In the genomic region with DNA sequence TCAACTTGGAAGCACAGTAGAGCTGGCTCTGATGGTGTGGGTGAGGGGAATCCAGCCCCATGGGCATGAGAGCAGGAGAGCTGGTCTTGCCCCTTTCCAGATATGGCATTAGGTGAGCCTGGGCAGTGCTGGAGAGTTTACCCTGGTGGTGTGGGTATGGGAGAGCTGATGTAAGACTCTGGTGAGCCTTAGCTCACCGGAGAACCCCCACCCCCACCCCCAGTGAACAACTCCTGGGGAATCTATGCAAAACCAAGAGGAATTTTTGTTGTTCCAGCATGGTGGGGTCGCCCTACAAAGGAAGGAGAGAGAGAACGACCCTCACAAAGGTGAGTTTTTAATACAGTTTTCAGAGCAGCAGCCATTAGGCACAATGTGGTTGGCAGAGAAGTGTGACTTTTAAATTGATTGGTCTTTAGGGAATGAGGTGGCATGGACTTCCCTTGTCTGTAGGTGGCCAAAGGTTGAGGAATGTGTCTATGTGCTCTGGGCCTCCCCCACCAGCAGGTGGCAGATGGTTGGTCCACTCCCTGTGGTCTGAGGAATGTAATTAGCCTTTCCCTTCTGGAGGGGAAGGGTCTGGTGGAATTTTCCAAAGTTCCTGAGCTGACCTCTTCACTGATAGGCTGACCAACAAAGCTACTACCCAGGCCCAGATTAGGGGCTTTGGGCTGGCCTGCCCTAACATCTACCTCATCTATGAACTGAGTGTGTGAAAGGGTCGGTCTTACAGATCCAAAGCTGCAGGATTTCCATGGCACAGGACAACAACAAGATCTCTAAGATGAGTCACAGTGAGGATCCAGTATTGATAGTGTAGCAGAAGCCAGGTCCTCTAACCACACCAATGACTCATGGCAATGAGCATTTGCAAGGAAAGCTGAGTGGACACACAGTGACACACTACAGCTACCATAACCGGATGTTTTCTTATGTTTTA, we compare ENCODE assay signal across 10 mouse cellular contexts.
DNase-seq lines count a peak whose midpoint lies in the region; ATAC-seq and TF ChIP-seq lines count a peak whose summit lies in the region.
"Had no signal": no experiment of that assay in that cellular context is flagged by ENCODE, and none has a peak within 500 bp of the region (broad histone marks: within the 10 kb centered on the region; RNA-seq: fewer than 3 reads in every experiment).

No protein-coding gene starts in this region.

- intact Hi-C loops in heart, postnatal 36 days (cut with DNase I): no loop called here

- peaks cover 4% of the 10 kb centered on the region for H3K4me1 ChIP-seq in cerebellum, adult 2 months (ENCODE audit: control insufficient read depth, insufficient read depth, low read length)
- no peaks in the 10 kb centered on the region for H3K4me1 ChIP-seq in neural tube, embryonic 11.5 days (ENCODE audit: control insufficient read depth, insufficient read depth, low read length)
- no peaks in the 10 kb centered on the region for H3K4me1 ChIP-seq in liver, embryonic 11.5 days (replicated peaks; ENCODE audit: control insufficient read depth, insufficient read depth, low read length)
- no peaks in the 10 kb centered on the region for H3K4me1 ChIP-seq in thymus, adult 2 months (replicated peaks; ENCODE audit: control insufficient read depth, insufficient read depth, low read length)
- H3K4me1 ChIP-seq: neural tube, embryonic 12.5 days had no signal

- DNase-seq in cerebellum, adult 2 months: peak in 1 of 2 experiments; percentile 33
- no peak for DNase-seq in cerebellum, adult 18-20 months
- DNase-seq in neural tube, embryonic 11.5 days (ENCODE audit: low spot score): peak; percentile 18
- no peak for DNase-seq in neural tube, embryonic 10.5 days (ENCODE audit: extremely low spot score, low spot score)
- no peak for DNase-seq in liver, embryonic 11.5 days (ENCODE audit: low spot score)
- DNase-seq in thymus, adult 2 months: no peak
- no peak for DNase-seq in heart, postnatal 36 days
- DNase-seq in heart, adult 9 months (ENCODE audit: low spot score in 2 of 2): no peak
- DNase-seq: cerebellum, postnatal 14 days had no signal

- no peak overlapping the region for H3K27ac ChIP-seq in cerebellum, adult 2 months (ENCODE audit: insufficient read depth, low read length)
- no peak overlapping the region for H3K27ac ChIP-seq in neural tube, embryonic 11.5 days (ENCODE audit: low read depth, low read length)
- no peak overlapping the region for H3K27ac ChIP-seq in liver, embryonic 11.5 days (ENCODE audit: low read depth, low read length)
- no peak overlapping the region for H3K27ac ChIP-seq in thymus, adult 2 months (ENCODE audit: control insufficient read depth, insufficient read depth, low read length)
- H3K27ac ChIP-seq: neural tube, embryonic 12.5 days had no signal

- TF ChIP-seq CTCF in cerebellum, adult 2 months (IDR thresholded peaks at IDR 0.05; ENCODE audit: borderline replicate concordance, insufficient read depth, low read depth, low read length): peak; percentile 24; the same call in 1 of the 2 replicates
- TF ChIP-seq CTCF in thymus, adult 2 months (IDR thresholded peaks at IDR 0.05; ENCODE audit: borderline replicate concordance, control insufficient read depth, extremely low read depth, insufficient read depth, low read length, poor library complexity): no peak

- WGBS in cerebellum, adult 2 months: 85% methylated on average over 5 of the region's 5 CpGs
- WGBS in neural tube, embryonic 11.5 days: 79% methylated on average over 5 of the region's 5 CpGs
- WGBS in liver, embryonic 11.5 days: 86% methylated on average over 5 of the region's 5 CpGs
- WGBS in thymus, adult 2 months: 99% methylated on average over 5 of the region's 5 CpGs

- no peak overlapping the region for H3K9ac ChIP-seq in neural tube, embryonic 11.5 days (ENCODE audit: low read length)
- no peak overlapping the region for H3K9ac ChIP-seq in liver, embryonic 11.5 days (ENCODE audit: low read depth, low read length)
- H3K9ac ChIP-seq: neural tube, embryonic 12.5 days had no signal

- H3K36me3 ChIP-seq in neural tube, embryonic 11.5 days (ENCODE audit: control insufficient read depth, insufficient read depth, low read length): no peaks in the 10 kb centered on the region
- no peaks in the 10 kb centered on the region for H3K36me3 ChIP-seq in liver, embryonic 11.5 days (ENCODE audit: control insufficient read depth, insufficient read depth, low read length)
- no peaks in the 10 kb centered on the region for H3K36me3 ChIP-seq in thymus, adult 2 months (ENCODE audit: control insufficient read depth, insufficient read depth, low read length)
- H3K36me3 ChIP-seq: neural tube, embryonic 12.5 days had no signal

- H3K4me2 ChIP-seq in neural tube, embryonic 11.5 days (ENCODE audit: low read depth): no peak overlapping the region
- no peak overlapping the region for H3K4me2 ChIP-seq in liver, embryonic 11.5 days
- H3K4me2 ChIP-seq: neural tube, embryonic 12.5 days had no signal

- no peak for TF ChIP-seq POLR2A in cerebellum, adult 2 months (IDR thresholded peaks at IDR 0.05; ENCODE audit: borderline replicate concordance, insufficient read depth, low read length)
- no peak for TF ChIP-seq POLR2A in thymus, adult 2 months (IDR thresholded peaks at IDR 0.05; ENCODE audit: control insufficient read depth, extremely low read depth, insufficient read depth, low read length, poor library complexity)

- H3K27me3 ChIP-seq in cerebellum, adult 2 months (ENCODE audit: control insufficient read depth, insufficient read depth, low read length): no peaks in the 10 kb centered on the region
- no peaks in the 10 kb centered on the region for H3K27me3 ChIP-seq in neural tube, embryonic 11.5 days (ENCODE audit: control insufficient read depth, insufficient read depth, low read length)
- no peaks in the 10 kb centered on the region for H3K27me3 ChIP-seq in liver, embryonic 11.5 days (replicated peaks; ENCODE audit: control insufficient read depth, insufficient read depth, low read length)
- H3K27me3 ChIP-seq in thymus, adult 2 months (ENCODE audit: control insufficient read depth, insufficient read depth, low read length): no peaks in the 10 kb centered on the region
- H3K27me3 ChIP-seq: neural tube, embryonic 12.5 days had no signal

- ATAC-seq in neural tube, embryonic 11.5 days (ENCODE audit: insufficient read depth, low FRiP score, low TSS enrichment): no peak
- ATAC-seq in liver, embryonic 11.5 days (replicated peaks; ENCODE audit: low FRiP score): peak; percentile 58

- no peak overlapping the region for H3K4me3 ChIP-seq in cerebellum, adult 2 months (replicated peaks; ENCODE audit: insufficient read depth, low read depth, low read length)
- no peak overlapping the region for H3K4me3 ChIP-seq in neural tube, embryonic 11.5 days (ENCODE audit: low read depth, low read length)
- H3K4me3 ChIP-seq in liver, embryonic 11.5 days (ENCODE audit: low read depth, low read length): no peak overlapping the region
- H3K4me3 ChIP-seq in thymus, adult 2 months (ENCODE audit: control insufficient read depth, insufficient read depth, low read length): no peak overlapping the region
- H3K4me3 ChIP-seq: neural tube, embryonic 12.5 days had no signal

- no peaks in the 10 kb centered on the region for H3K9me3 ChIP-seq in neural tube, embryonic 11.5 days (ENCODE audit: control insufficient read depth, low read length)
- H3K9me3 ChIP-seq in liver, embryonic 11.5 days (ENCODE audit: control insufficient read depth, low read length): no peaks in the 10 kb centered on the region
- H3K9me3 ChIP-seq: neural tube, embryonic 12.5 days had no signal
